Mouse (Mus musculus) heart, embryonic 12.5 days (tissue): ENCODE data around the gene Ripor2. TPM values are rescaled to one million over a fixed set of nuclear protein-coding genes. Genes with fewer than 3 reads are reported as not detected.
A peak's percentile ranks its signal among the peaks of the same experiment; 100 is the strongest.

Experiments used
- ATAC-seq: fragments of 200-750 bp; cut with Nextera tagmentation; 2 replicates; pipeline ENCODE4 v1.8.0; 2017; ENCODE audit warnings: moderate TSS enrichment, moderate library complexity; ENCODE audit not compliant: insufficient number of reproducible peaks, low FRiP score
- H3K27ac ChIP-seq: fragments of 300-500 bp; sonication (generic); 2 replicates; pipeline ENCODE4 v1.5.1; 2016; ENCODE audit warnings: mild to moderate bottlenecking, moderate library complexity; ENCODE audit not compliant: poor library complexity, severe bottlenecking
- H3K27me3 ChIP-seq: fragments of 300-500 bp; sonication (generic); replicated peaks from 2 replicates; pipeline ENCODE4 v1.6.1; 2016; ENCODE audit warnings: mild to moderate bottlenecking, moderate library complexity
- H3K36me3 ChIP-seq: fragments of 300-500 bp; sonication (generic); 2 replicates; pipeline ENCODE4 v1.6.1; 2016; ENCODE audit warnings: mild to moderate bottlenecking, moderate library complexity
- H3K4me1 ChIP-seq: fragments of 300-500 bp; sonication (generic); replicated peaks from 2 replicates; pipeline ENCODE4 v1.6.1; 2016; ENCODE audit warnings: mild to moderate bottlenecking
- H3K4me2 ChIP-seq: fragments of 300-500 bp; sonication (generic); 2 replicates; pipeline ENCODE4 v1.6.1; 2016; ENCODE audit warnings: mild to moderate bottlenecking, moderate library complexity
- H3K4me3 ChIP-seq: fragments of 300-500 bp; sonication (generic); 2 replicates; pipeline ENCODE4 v1.5.1; 2016; ENCODE audit warnings: mild to moderate bottlenecking
- H3K9ac ChIP-seq: fragments of 300-500 bp; sonication (generic); 2 replicates; pipeline ENCODE4 v1.6.1; 2016; ENCODE audit warnings: mild to moderate bottlenecking, moderate library complexity
- H3K9me3 ChIP-seq: fragments of 300-500 bp; sonication (generic); replicated peaks from 2 replicates; pipeline ENCODE4 v1.6.1; 2016; ENCODE audit warnings: mild to moderate bottlenecking, moderate library complexity
- WGBS: fragments of 180-500 bp; shearing (Covaris S2); methylation state at CpG from one replicate; pipeline ENCODE4 v1.1.7; 2016; 5-methylcytosine and 5-hydroxymethylcytosine counted together
- polyA plus RNA-seq: library from polyadenylated mRNA; unstranded; fragments of >200 nt; fragmentation: Nextera tagmentation; extraction: Ambion mirVana; gene quantifications from 2 replicates; pipeline ENCODE4 v1.2.1, GENCODE M21; 2016

The Ripor2 gene
- polyA plus RNA-seq, 1 experiment from 2014 or later, result 10.5 TPM

DNA sequence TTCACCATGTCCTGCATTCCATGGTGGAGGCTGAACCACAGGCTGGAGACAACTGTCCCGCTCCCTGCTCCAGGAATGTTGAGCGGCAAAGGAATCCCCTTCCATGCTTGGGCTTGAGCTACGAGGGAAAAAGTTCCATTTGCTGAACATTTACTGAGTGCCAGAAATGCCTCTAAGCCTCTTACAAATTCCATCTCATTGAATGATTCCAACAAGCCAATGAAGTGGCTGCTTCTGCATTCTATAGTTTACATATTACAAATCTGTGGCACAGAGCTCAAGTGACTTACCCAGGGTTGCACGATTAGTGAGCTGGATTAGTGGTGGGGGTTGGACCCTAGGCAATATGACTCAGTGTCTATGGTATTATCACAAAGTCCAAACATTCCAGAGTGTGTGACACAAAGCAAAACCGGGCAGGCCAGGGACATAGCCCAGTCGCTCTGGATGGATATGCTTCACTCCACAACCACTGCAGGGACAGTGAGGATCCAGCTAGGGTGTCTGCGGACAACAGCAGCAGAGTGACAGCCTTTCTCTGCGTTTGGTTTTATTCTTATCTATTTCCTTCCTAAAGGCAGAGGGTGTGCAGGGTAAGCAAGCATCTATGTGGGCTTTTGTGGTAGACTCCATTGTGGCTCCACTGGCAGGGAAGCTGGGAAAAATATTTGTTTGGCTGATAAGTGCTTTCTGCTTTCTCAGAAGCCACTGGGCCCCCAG lies 16.6 kb upstream of the Ripor2 start:
- peak overlapping the region; percentile 95 for H3K27ac ChIP-seq
- peaks cover 43% of the 10 kb centered on the region for H3K4me1 ChIP-seq
- no peaks in the 10 kb centered on the region for H3K27me3 ChIP-seq
- ATAC-seq, result peak; percentile 87
- H3K4me3 ChIP-seq, result no peak overlapping the region
- no peaks in the 10 kb centered on the region for H3K9me3 ChIP-seq
- H3K4me2 ChIP-seq, result peak overlapping the region; percentile 41
- H3K9ac ChIP-seq, result no peak overlapping the region
- no peaks in the 10 kb centered on the region for H3K36me3 ChIP-seq
- WGBS, result 7% methylated on average over 8 of the region's 8 CpGs

DNA sequence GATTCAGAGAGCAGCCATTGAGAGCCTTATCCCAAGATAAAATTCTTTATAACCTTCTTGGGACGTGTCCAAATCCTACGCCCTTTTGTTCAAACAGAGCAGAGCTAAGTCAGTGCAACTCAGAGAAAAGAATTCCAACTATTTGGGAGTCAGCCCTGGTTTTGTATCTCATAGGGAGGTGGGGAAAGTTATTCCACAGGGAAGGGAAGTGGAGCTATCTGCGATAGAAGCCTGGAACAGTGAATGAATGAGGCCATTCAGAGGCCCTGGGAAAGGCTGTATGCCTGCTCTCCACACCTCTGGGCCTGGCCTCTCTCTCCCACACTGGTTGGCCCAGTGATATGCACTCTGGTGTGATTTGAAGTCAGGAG lies 16.1 kb upstream of the Ripor2 start:
- no peaks in the 10 kb centered on the region for H3K9me3 ChIP-seq
- H3K27me3 ChIP-seq, result no peaks in the 10 kb centered on the region
- peak overlapping the region; percentile 41; the same call in 1 of the 2 replicates for H3K4me2 ChIP-seq
- ATAC-seq, result peak; percentile 90
- WGBS, result 5% methylated on average over 3 of the region's 3 CpGs
- H3K4me1 ChIP-seq, result peaks cover 47% of the 10 kb centered on the region
- peak overlapping the region; percentile 95 for H3K27ac ChIP-seq
- H3K36me3 ChIP-seq, result no peaks in the 10 kb centered on the region
- no peak overlapping the region for H3K9ac ChIP-seq
- H3K4me3 ChIP-seq, result no peak overlapping the region

DNA sequence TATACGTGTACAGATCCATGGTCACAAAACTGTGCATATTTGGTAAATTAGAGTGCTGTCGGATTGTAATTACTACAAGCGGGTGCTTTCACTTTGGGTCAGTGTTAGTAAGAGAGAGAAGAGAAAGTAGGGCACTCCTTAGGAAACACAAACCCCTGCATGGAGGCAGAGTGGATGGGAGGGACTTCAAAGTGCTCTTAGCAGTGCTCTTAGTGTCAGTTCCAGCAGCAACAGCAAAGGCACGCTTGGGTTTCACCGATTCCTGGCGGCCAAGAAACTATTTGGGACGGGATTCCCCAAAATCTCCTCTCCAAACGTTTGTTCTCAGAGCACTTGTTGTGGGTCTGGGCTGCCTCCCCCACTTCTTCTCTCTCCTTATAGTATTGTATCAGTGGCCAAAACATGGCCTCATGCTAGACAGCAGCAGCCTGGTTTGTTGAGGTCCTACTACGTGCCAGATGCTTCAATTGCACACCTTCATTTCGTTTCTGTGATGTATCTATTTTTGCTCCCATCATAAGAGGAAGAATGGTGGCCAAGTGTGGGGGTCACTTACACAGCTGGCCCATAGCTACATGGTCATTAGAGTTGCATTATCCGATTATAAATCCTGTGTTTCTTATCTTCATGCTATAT lies 14.7 kb upstream of the Ripor2 start:
- H3K4me1 ChIP-seq, result peaks cover 47% of the 10 kb centered on the region

DNA sequence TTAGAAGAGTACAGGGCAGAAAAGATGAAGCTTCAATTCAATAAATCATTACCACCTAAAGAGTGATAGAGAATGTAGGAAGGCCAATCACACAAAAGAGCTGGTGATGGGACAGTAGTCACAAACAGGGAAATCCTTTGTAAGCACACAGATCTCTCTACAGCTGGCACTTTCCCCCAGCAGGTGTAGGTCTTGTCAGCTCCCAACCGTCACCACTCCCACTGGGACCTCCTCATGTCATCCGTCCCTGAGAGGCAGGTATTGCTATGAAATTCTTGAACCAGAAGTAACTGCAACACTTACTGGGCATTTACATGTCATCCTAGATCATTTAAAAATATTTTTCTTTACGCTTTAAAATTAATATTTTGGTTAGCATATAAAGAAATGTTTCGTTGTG lies 12.9 kb upstream of the Ripor2 start:
- peaks cover 48% of the 10 kb centered on the region for H3K4me1 ChIP-seq
- H3K9ac ChIP-seq, result no peak overlapping the region
- WGBS, result 83% methylated on average over 4 of the region's 4 CpGs
- no peak overlapping the region for H3K4me2 ChIP-seq
- H3K36me3 ChIP-seq, result no peaks in the 10 kb centered on the region
- no peak overlapping the region for H3K4me3 ChIP-seq
- H3K27ac ChIP-seq, result no peak overlapping the region
- ATAC-seq, result no peak
- H3K27me3 ChIP-seq, result no peaks in the 10 kb centered on the region
- H3K9me3 ChIP-seq, result no peaks in the 10 kb centered on the region

More for the DNA sequence above, 14.7 kb upstream of the Ripor2 start:
- WGBS, result 79% methylated on average over 11 of the region's 11 CpGs
- no peak for ATAC-seq
- Histone ChIP-seq H3K9ac (no peak overlapping the region), H3K4me3 (no peak overlapping the region), H3K27ac (peak overlapping the region; percentile 95; the same call in 1 of the 2 replicates), H3K36me3 (no peaks in the 10 kb centered on the region), H3K9me3 (no peaks in the 10 kb centered on the region), H3K4me2 (no peak overlapping the region), H3K27me3 (no peaks in the 10 kb centered on the region)

DNA sequence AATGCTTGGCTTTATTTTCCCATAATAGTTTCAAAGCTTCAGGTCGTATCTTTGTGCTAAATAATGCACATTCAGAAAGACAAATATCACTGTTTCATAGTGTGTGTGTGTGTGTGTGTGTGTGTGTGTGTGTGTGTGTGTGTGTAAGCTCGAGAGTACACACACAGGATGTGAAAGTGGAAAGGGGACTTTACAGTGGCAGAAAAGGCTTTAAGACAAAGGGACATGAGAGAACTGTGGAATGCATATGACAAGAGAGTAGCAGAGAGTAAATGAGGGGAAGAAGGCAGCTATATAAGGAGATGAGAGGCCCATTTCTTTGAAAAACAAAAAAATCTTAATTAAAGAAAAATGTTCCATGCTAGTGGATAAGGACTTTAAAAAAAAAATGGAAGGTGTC lies 11.3 kb upstream of the Ripor2 start:
- H3K4me3 ChIP-seq, result no peak overlapping the region
- no peaks in the 10 kb centered on the region for H3K36me3 ChIP-seq
- H3K4me1 ChIP-seq, result peaks cover 42% of the 10 kb centered on the region
- WGBS, result 49% methylated on average over 2 of the region's 2 CpGs
- ATAC-seq, result no peak
- no peaks in the 10 kb centered on the region for H3K27me3 ChIP-seq
- H3K4me2 ChIP-seq, result no peak overlapping the region
- H3K9ac ChIP-seq, result no peak overlapping the region
- 0 out of 2 replicates have a peak overlapping the region, but pooled peaks have one; percentile 6 for H3K27ac ChIP-seq
- H3K9me3 ChIP-seq, result no peaks in the 10 kb centered on the region

DNA sequence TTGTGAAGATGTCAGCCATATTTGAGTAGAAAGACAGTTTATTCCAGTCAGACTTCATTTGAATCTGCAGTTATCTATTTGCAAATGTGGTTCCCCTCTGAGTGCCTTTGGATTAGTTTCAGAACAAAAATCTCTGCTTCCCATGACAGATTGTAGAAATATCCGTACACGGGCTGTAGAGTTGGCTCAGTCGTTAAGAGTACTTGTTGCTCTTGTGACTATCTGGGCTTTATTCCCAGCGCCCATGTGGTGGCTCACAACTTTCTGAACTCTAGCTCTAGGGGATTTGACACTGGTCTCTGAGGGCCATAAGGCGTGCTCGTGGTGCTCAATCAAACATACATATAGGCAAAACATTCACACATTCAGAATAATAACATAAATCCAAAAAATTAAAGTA lies 10.1 kb upstream of the Ripor2 start:
- H3K9ac ChIP-seq, result no peak overlapping the region
- no peaks in the 10 kb centered on the region for H3K27me3 ChIP-seq
- no peak overlapping the region for H3K27ac ChIP-seq
- peaks cover 45% of the 10 kb centered on the region for H3K4me1 ChIP-seq
- H3K9me3 ChIP-seq, result no peaks in the 10 kb centered on the region
- H3K36me3 ChIP-seq, result no peaks in the 10 kb centered on the region
- H3K4me2 ChIP-seq, result no peak overlapping the region
- 86% methylated on average over 6 of the region's 6 CpGs for WGBS
- no peak for ATAC-seq
- H3K4me3 ChIP-seq, result no peak overlapping the region

DNA sequence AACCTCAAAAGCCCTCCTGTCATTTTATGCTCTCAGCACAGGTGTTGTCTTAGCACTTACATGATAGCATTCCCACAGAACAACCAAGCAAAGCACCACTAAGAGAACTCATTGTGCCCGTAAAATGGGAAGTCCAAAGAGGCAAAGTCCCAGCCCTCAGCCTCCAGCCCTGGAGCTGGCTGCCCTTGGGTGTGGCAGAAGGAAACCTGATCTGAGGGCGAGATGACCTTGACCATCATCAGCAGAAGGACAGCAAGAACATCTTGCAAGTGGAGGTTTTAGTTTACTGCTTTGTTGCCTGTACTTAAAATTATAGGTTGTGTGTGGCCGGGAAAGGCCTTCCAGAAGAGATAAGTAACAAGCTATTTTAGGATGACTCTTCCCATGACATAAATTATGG lies 6.9 kb upstream of the Ripor2 start:
- H3K4me2 ChIP-seq, result no peak overlapping the region
- no peak overlapping the region for H3K27ac ChIP-seq
- no peaks in the 10 kb centered on the region for H3K9me3 ChIP-seq
- no peak overlapping the region for H3K9ac ChIP-seq
- no peak for ATAC-seq
- 64% methylated on average over 3 of the region's 3 CpGs for WGBS
- no peaks in the 10 kb centered on the region for H3K27me3 ChIP-seq
- peaks cover 37% of the 10 kb centered on the region for H3K4me1 ChIP-seq
- no peak overlapping the region for H3K4me3 ChIP-seq
- H3K36me3 ChIP-seq, result no peaks in the 10 kb centered on the region

DNA sequence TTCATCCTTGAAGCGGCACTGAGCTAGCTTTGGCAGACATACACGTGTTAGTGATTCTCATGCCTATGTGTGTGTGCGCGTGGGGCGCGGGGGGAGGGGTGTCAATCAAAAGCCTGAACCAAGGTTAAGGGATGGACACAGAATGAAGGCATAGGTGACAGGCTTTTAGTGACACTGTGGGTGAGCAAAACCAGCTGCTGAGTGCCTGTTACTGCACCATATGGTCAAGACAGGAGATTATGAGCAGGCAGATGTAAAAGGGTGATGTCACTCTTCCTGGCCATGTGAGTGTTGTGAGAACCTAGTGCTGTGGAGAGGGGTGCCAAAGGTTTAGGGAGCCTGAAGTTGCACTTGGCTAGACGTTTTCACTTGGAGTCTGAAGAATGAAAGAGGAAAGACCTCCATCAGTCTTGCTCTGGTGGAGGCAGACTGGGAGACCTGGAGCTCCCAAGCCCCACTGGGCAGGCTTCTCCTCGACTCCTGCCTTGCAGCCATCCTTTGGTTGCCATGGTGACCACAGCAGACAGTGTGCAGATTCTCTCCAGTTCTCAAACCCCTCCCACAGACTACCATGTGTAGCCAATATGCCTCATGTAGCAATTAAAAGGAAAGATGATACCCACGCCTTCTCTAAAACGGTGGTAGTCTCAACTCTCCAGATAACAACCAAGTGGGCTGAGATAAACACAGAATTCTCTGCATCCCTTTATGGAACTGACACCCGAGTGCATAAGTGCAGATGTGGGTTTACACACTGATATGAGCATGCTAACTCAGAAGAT lies 5.5 kb upstream of the Ripor2 start:
- Histone ChIP-seq H3K9ac (no peak overlapping the region), H3K36me3 (no peaks in the 10 kb centered on the region), H3K27ac (peak overlapping the region; percentile 17; the same call in 1 of the 2 replicates), H3K4me3 (no peak overlapping the region), H3K27me3 (no peaks in the 10 kb centered on the region), H3K9me3 (no peaks in the 10 kb centered on the region), H3K4me2 (0 out of 2 replicates have a peak overlapping the region, but pooled peaks have one; percentile 3), H3K4me1 (peaks cover 31% of the 10 kb centered on the region)
- WGBS, result 35% methylated on average over 11 of the region's 11 CpGs
- ATAC-seq, result peak; percentile 65; the same call in 1 of the 2 replicates

DNA sequence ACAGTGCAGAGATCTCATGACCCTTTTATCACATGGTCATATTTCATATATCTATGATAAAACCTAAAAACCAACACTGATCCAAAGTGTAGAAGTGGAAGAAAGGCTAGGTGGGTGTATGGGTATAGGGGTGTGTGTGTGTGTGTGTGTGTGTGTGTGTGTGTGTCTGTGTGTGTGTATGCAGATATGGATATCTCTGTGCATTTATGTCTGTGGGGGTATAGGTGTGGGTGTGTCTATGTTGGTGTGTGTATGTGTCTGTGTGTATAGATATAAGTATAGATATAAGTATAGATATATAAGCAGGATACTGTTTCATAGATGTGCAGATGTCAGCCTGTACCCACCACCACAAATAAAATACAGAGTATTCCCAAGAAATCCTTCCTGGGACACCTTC lies 3.7 kb upstream of the Ripor2 start:
- no peak for ATAC-seq
- H3K4me1 ChIP-seq, result peaks cover 30% of the 10 kb centered on the region
- H3K36me3 ChIP-seq, result no peaks in the 10 kb centered on the region

DNA sequence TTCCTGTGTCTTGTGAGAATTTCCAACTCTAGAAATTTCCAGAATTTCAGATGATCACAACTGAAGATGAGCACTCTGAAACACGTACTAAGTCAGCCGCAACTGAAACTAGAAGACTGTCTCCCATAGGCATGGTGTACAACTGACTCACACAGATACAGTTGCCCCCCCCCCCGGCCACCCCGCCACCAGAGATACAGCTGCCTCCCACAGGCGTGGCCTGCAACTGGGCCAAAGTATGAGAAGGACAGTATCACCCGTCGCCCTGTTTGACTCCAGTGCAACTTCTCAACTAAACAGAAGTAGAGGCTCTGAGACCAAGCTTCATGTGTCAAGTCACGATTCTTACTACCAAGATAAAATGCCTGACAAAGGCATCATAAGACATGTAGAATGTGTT lies 1.2 kb upstream of the Ripor2 start:
- H3K4me2 ChIP-seq, result no peak overlapping the region
- 77% methylated on average over 8 of the region's 8 CpGs for WGBS
- H3K36me3 ChIP-seq, result no peaks in the 10 kb centered on the region
- no peak overlapping the region for H3K4me3 ChIP-seq
- no peak overlapping the region for H3K27ac ChIP-seq
- peaks cover 26% of the 10 kb centered on the region for H3K4me1 ChIP-seq
- H3K9ac ChIP-seq, result no peak overlapping the region
- ATAC-seq, result no peak
- no peaks in the 10 kb centered on the region for H3K9me3 ChIP-seq
- H3K27me3 ChIP-seq, result no peaks in the 10 kb centered on the region

More for the DNA sequence above, 3.7 kb upstream of the Ripor2 start:
- Histone ChIP-seq H3K27me3 (no peaks in the 10 kb centered on the region), H3K4me2 (no peak overlapping the region), H3K9me3 (no peaks in the 10 kb centered on the region), H3K27ac (no peak overlapping the region), H3K9ac (no peak overlapping the region), H3K4me3 (no peak overlapping the region)

DNA sequence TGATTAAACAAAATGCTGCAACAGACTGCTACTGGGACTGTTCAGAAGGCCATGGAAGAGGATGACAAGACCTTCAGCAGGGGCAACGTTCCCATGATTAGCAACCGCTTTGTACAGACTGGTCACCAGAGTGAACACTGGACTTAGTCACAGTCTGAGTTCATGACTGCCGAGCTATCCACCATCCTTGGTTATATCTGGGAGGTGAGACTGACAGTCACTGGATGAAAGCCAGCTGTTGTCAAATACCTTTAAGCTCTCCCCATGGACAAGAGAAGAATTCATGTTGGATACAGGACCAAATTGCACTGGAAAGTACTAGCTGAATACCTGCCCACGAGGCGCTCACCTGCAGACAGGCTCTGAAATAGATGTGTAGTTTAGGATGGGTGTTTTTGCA lies 2.4 kb downstream of the Ripor2 start:
- Histone ChIP-seq H3K4me1 (peaks cover 9% of the 10 kb centered on the region), H3K4me2 (no peak overlapping the region), H3K9ac (no peak overlapping the region), H3K9me3 (no peaks in the 10 kb centered on the region), H3K27ac (no peak overlapping the region), H3K27me3 (no peaks in the 10 kb centered on the region), H3K36me3 (no peaks in the 10 kb centered on the region), H3K4me3 (no peak overlapping the region)
- no peak for ATAC-seq
- WGBS, result 57% methylated on average over 5 of the region's 5 CpGs
